Mouse (Mus musculus): Measurements from ENCODE around the gene Arhgap22. TPM values are rescaled to one million over a fixed set of nuclear protein-coding genes. Genes with fewer than 3 reads are reported as not detected.

The Arhgap22 gene
- total and polyA plus RNA-seq, 3 experiments, result 1.3 to 3.0 (median 1.6) TPM

DNA sequence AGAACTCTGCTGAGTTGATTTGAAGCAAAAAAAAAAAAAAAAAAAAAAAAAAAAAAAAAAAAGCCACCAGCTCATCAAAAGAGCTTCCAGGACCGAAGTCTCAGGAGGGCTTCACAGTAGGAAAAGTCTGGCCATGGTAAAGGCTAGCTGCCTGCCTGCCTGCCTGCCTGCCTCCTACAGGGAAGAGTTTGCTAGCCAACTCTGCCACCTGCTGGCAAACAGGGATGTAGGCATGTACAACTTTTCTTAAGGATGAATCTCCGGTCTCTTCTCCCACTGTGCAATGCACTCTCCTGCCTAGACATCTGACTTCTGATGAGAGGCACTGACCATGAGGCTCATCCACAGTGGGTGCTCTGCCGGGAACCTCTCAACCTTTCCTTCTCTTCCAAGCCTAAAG lies 157.4 kb downstream of the Arhgap22 start:
- Histone ChIP-seq H3K27ac (no peak overlapping the region), H3K4me1 (ENCODE audit: control insufficient read depth, insufficient read depth, low read length) (no peaks in the 10 kb centered on the region), H3K79me2 (replicated peaks; ENCODE audit: control insufficient read depth, insufficient read depth, low read length) (no peaks in the 10 kb centered on the region), H3K9ac (ENCODE audit: low read depth, low read length) (no peak overlapping the region), H3K4me3 (no peak overlapping the region), H3K27me3 (ENCODE audit: control insufficient read depth, insufficient read depth, low read length) (no peaks in the 10 kb centered on the region), H3K36me3 (ENCODE audit: control insufficient read depth, insufficient read depth, low read length) (no peaks in the 10 kb centered on the region)
- intact Hi-C loops (cut with DNase I), result loop anchor here (1.0 to 5.0 kb wide), 2 partner anchors 58 to 159 kb away; partner anchors contain the start of gene Arhgap22
- 11% methylated on average over 3 of the region's 3 CpGs for WGBS
- TF ChIP-seq CTCF (IDR thresholded peaks at IDR 0.05) (peak; percentile 78), EP300 (IDR thresholded peaks at IDR 0.05; ENCODE audit: insufficient read depth, low read depth, low read length) (peak; percentile 51; the same call in 1 of the 2 replicates), POLR2A (IDR thresholded peaks at IDR 0.05; ENCODE audit: insufficient read depth, low read depth, low read length) (no peak)
- peak; percentile 54 to 65 for DNase-seq

DNA sequence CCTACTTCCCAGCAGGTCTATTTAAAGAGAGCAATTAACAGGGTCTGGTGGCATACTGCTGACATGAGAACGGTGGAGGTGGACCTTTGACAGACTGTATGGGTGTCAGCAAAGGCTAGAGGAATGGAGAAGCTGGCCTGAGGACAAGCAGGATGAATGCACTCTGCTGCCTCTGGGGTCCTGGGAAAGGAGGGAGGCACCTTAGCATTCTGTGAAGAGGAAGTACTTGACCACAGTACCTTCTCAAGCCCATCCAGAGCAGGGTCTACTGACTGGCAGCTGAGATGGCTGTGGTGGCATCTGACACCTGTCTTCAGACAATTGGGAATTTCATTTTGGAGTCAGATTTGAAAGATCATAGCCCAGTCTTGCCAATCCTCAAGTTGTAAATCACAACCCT lies 159.4 kb downstream of the Arhgap22 start:
- intact Hi-C loops (cut with DNase I), result loop anchor here (5.0 kb wide), 1 partner anchor 161 kb away; the partner anchor contains the start of gene Arhgap22
- Histone ChIP-seq H3K27me3 (ENCODE audit: control insufficient read depth, insufficient read depth, low read length) (no peaks in the 10 kb centered on the region), H3K27ac (no peak overlapping the region), H3K36me3 (ENCODE audit: control insufficient read depth, insufficient read depth, low read length) (no peaks in the 10 kb centered on the region), H3K79me2 (replicated peaks; ENCODE audit: control insufficient read depth, insufficient read depth, low read length) (no peaks in the 10 kb centered on the region), H3K9ac (ENCODE audit: low read depth, low read length) (no peak overlapping the region), H3K4me3 (no peak overlapping the region), H3K4me1 (ENCODE audit: control insufficient read depth, insufficient read depth, low read length) (peaks cover 1% of the 10 kb centered on the region; the same call in 1 of the 2 replicates)
- no peak for DNase-seq
- no peak for TF ChIP-seq EP300 (IDR thresholded peaks at IDR 0.05; ENCODE audit: insufficient read depth, low read depth, low read length)
- no peak for TF ChIP-seq CTCF (IDR thresholded peaks at IDR 0.05)
- TF ChIP-seq POLR2A (IDR thresholded peaks at IDR 0.05; ENCODE audit: insufficient read depth, low read depth, low read length), result no peak
- 56% methylated on average over 1 of the region's 1 CpGs for WGBS

DNA sequence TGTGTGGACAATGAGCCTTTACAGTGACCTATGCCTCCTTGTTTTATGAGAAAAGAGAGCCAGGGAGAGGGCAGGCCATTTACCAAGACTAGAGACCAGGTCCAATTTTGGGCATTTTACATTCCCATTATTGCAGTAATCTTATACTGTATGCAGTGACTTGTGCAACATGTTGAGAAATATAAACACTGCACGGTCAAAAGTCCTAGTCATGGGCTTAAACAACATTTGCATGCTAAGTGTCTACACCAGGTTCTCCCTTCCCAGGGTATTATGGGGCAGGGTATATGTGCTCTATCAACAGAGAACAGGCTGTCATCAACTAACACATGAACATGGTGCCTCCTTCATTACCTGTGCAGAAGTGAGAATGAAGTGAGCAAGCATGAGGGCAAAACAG lies 160.3 kb downstream of the Arhgap22 start:
- no peak overlapping the region for H3K4me3 ChIP-seq
- intact Hi-C loops (cut with DNase I), result loop anchor here (5.0 kb wide), 1 partner anchor 162 kb away; the partner anchor contains the start of gene Arhgap22
- H3K9ac ChIP-seq (ENCODE audit: low read depth, low read length), result no peak overlapping the region
- 78% methylated on average over 1 of the region's 1 CpGs for WGBS
- H3K36me3 ChIP-seq (ENCODE audit: control insufficient read depth, insufficient read depth, low read length), result no peaks in the 10 kb centered on the region
- no peak overlapping the region for H3K27ac ChIP-seq
- H3K4me1 ChIP-seq (ENCODE audit: control insufficient read depth, insufficient read depth, low read length), result peaks cover 1% of the 10 kb centered on the region; the same call in 1 of the 2 replicates
- no peaks in the 10 kb centered on the region for H3K79me2 ChIP-seq (replicated peaks; ENCODE audit: control insufficient read depth, insufficient read depth, low read length)
- no peaks in the 10 kb centered on the region for H3K27me3 ChIP-seq (ENCODE audit: control insufficient read depth, insufficient read depth, low read length)
- no peak for DNase-seq
- no peak for TF ChIP-seq EP300 (IDR thresholded peaks at IDR 0.05; ENCODE audit: insufficient read depth, low read depth, low read length)
- TF ChIP-seq POLR2A (IDR thresholded peaks at IDR 0.05; ENCODE audit: insufficient read depth, low read depth, low read length), result no peak
- no peak for TF ChIP-seq CTCF (IDR thresholded peaks at IDR 0.05)

DNA sequence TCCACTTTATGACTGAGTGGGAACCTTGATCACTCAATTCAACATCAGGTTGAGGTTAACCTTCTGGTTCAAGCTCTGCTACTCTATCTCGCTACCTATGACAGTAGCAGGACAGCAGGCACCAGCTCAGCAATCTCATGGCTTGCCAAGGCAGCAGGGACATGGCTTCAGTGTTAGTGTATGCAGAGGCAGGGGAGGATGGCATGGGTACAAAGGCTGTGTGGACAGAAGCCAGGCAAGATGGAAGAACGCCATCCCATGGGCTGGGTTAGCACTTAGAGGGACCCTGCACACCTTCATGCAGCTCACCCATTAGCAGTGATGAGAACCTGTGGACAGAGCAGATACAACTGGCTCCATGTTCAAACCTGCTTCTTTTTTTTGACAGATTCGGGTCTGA lies 163.4 kb downstream of the Arhgap22 start:
- intact Hi-C loops (cut with DNase I), result no loop called here
- H3K9ac ChIP-seq (ENCODE audit: low read depth, low read length), result no peak overlapping the region
- no peaks in the 10 kb centered on the region for H3K27me3 ChIP-seq (ENCODE audit: control insufficient read depth, insufficient read depth, low read length)
- H3K36me3 ChIP-seq (ENCODE audit: control insufficient read depth, insufficient read depth, low read length), result no peaks in the 10 kb centered on the region
- peaks cover 1% of the 10 kb centered on the region; the same call in 1 of the 2 replicates for H3K4me1 ChIP-seq (ENCODE audit: control insufficient read depth, insufficient read depth, low read length)
- no peak overlapping the region for H3K4me3 ChIP-seq
- WGBS, result 86% methylated on average over 3 of the region's 3 CpGs
- H3K27ac ChIP-seq, result no peak overlapping the region
- no peaks in the 10 kb centered on the region for H3K79me2 ChIP-seq (replicated peaks; ENCODE audit: control insufficient read depth, insufficient read depth, low read length)
- DNase-seq, result no peak
- TF ChIP-seq POLR2A (IDR thresholded peaks at IDR 0.05; ENCODE audit: insufficient read depth, low read depth, low read length), result no peak
- TF ChIP-seq CTCF (IDR thresholded peaks at IDR 0.05), result no peak

DNA sequence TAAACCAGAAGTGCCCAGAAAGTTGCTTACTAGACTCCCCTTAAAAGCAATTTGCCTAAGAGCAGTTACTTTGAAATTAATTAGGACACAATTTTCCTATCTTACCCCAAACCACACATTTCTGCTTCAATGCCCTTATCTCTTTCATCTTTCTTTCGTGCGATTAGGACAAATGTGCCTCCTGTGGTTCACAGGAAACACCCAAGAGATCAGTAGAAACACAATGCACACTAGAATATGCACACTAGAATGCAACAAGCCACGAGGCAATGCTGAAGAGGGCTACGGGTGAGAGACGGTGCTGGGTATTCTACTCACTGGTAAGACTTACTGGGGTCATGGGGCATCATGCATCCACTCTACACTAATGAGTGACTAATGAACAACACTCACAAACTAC lies 164.9 kb downstream of the Arhgap22 start:
- Histone ChIP-seq H3K27me3 (ENCODE audit: control insufficient read depth, insufficient read depth, low read length) (no peaks in the 10 kb centered on the region), H3K9ac (ENCODE audit: low read depth, low read length) (no peak overlapping the region), H3K4me3 (no peak overlapping the region), H3K79me2 (replicated peaks; ENCODE audit: control insufficient read depth, insufficient read depth, low read length) (no peaks in the 10 kb centered on the region), H3K4me1 (ENCODE audit: control insufficient read depth, insufficient read depth, low read length) (peaks cover 1% of the 10 kb centered on the region; the same call in 1 of the 2 replicates), H3K27ac (no peak overlapping the region), H3K36me3 (ENCODE audit: control insufficient read depth, insufficient read depth, low read length) (no peaks in the 10 kb centered on the region)
- WGBS, result 81% methylated on average over 5 of the region's 5 CpGs
- DNase-seq, result no peak
- TF ChIP-seq POLR2A (IDR thresholded peaks at IDR 0.05; ENCODE audit: insufficient read depth, low read depth, low read length), result no peak
- no peak for TF ChIP-seq CTCF (IDR thresholded peaks at IDR 0.05)
- no peak for TF ChIP-seq EP300 (IDR thresholded peaks at IDR 0.05; ENCODE audit: insufficient read depth, low read depth, low read length)
- intact Hi-C loops (cut with DNase I), result no loop called here

DNA sequence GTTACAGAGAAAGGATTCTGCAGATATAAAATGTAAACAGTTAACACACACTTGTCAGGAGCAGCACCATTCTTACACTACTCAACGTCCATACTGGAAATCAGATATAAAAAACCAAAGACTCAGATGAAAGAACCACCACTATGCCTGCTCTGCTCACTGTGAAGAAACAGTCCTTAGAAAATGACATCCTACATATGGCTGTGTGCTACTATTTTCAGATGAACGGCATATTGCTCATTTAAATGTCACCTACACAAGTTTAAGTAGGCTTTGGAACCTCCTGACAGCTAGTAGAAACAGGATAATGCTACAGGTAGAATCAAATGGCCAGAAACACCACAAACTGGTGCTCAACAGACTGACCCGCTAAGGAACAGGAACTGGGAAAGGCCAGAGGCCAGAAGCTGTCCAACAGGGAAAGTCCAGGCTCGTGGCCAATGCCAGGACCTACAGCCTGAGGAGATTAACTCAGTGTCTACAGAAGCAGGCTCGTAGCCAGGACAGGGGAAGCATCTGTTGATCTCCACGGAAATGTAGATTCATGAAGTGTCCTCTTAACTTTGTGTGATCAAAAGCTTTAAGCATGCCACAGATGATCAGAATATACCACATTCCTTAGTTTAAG lies 167.1 kb downstream of the Arhgap22 start:
- no peaks in the 10 kb centered on the region for H3K27me3 ChIP-seq (ENCODE audit: control insufficient read depth, insufficient read depth, low read length)
- H3K4me3 ChIP-seq, result no peak overlapping the region
- H3K4me1 ChIP-seq (ENCODE audit: control insufficient read depth, insufficient read depth, low read length), result peaks cover 1% of the 10 kb centered on the region; the same call in 1 of the 2 replicates
- TF ChIP-seq POLR2A (IDR thresholded peaks at IDR 0.05; ENCODE audit: insufficient read depth, low read depth, low read length) (no peak), EP300 (IDR thresholded peaks at IDR 0.05; ENCODE audit: insufficient read depth, low read depth, low read length) (no peak), CTCF (IDR thresholded peaks at IDR 0.05) (no peak)
- H3K27ac ChIP-seq, result no peak overlapping the region
- no peaks in the 10 kb centered on the region for H3K36me3 ChIP-seq (ENCODE audit: control insufficient read depth, insufficient read depth, low read length)
- H3K9ac ChIP-seq (ENCODE audit: low read depth, low read length), result no peak overlapping the region
- H3K79me2 ChIP-seq (replicated peaks; ENCODE audit: control insufficient read depth, insufficient read depth, low read length), result no peaks in the 10 kb centered on the region
- WGBS, result 49% methylated on average over 6 of the region's 6 CpGs
- no peak for DNase-seq
- intact Hi-C loops (cut with DNase I), result no loop called here

Data from heart, adult 2 months (tissue).